Mouse (Mus musculus) lung, adult 2 months (tissue): ENCODE measurements around the gene Ppp6r2.

ENCODE experiments used
- CTCF ChIP-seq: fragments of 200-500 bp; IDR thresholded peaks from 2 replicates; pipeline ENCODE4 v1.5.1; 2011; ENCODE audit warnings: mild to moderate bottlenecking, low read length, control low read depth; ENCODE audit not compliant: insufficient read depth
- POLR2A ChIP-seq: fragments of 200-500 bp; IDR thresholded peaks from 2 replicates; pipeline ENCODE4 v1.6.1; 2011; ENCODE audit warnings: low read depth, mild to moderate bottlenecking, control low read depth, low read length, borderline replicate concordance; ENCODE audit errors: extremely low read depth

DNA sequence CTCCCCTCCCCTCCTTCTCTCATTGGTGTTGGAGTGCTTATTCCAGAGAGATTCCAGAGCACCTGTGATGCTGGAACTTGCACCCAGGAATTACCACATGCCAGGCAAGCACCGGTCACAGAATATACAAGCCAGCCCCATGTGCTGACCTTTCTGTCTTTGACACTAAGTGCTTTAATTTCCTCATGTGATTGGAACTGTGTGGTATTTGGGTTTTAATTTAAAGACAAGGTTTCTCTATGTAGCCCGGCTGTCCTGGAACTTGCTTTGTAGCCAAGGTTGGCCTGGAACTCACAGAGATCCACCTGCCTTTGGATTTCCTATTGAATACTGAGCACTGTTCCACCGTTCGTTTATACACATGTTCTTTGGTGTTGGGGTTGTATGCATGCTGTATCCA is 22.7 kb downstream of the Ppp6r2 start:
- TF ChIP-seq CTCF (no peak), POLR2A (no peak)
